Mouse (Mus musculus) heart, adult 2 months (tissue): ENCODE data around the gene Prkag1. TPM values are rescaled to one million over a fixed set of nuclear protein-coding genes. Genes with fewer than 3 reads are reported as not detected.

Source experiments
- DNase-seq, 2 experiments: peaks; one replicate each; pipeline ENCODE4 v3.0.0; 2021
- H3K27ac ChIP-seq: fragments of 200-600 bp; 2 replicates; pipeline ENCODE4 v1.8.1; 2022
- H3K27me3 ChIP-seq: fragments of 200-500 bp; 2 replicates; pipeline ENCODE4 v1.6.1; 2012; ENCODE audit warnings: mild to moderate bottlenecking, low read length, inconsistent platforms, mixed read lengths; ENCODE audit not compliant: control insufficient read depth, insufficient read depth
- H3K36me3 ChIP-seq: fragments of 200-500 bp; 2 replicates; pipeline ENCODE4 v1.6.1; 2012; ENCODE audit warnings: low read length, inconsistent platforms; ENCODE audit not compliant: control insufficient read depth, insufficient read depth
- H3K4me1 ChIP-seq: fragments of 200-500 bp; 2 replicates; pipeline ENCODE4 v1.6.1; 2011; ENCODE audit warnings: low read length; ENCODE audit not compliant: control insufficient read depth, insufficient read depth
- H3K4me3 ChIP-seq: fragments of 200-600 bp; 2 replicates; pipeline ENCODE4 v1.8.1; 2022
- H3K79me2 ChIP-seq: fragments of 200-500 bp; replicated peaks from 2 replicates; pipeline ENCODE4 v1.6.1; 2012; ENCODE audit warnings: mild to moderate bottlenecking, inconsistent platforms, low read length, moderate library complexity, mixed read lengths; ENCODE audit not compliant: control insufficient read depth, insufficient read depth
- H3K9ac ChIP-seq: fragments of 200-500 bp; 2 replicates; pipeline ENCODE4 v1.6.1; 2012; ENCODE audit warnings: low read depth, mild to moderate bottlenecking, control low read depth, inconsistent platforms, low read length, mixed read lengths
- CTCF ChIP-seq: fragments of 200-600 bp; IDR thresholded peaks from 2 replicates; pipeline ENCODE4 v1.8.1; 2022; ENCODE audit warnings: antibody characterized with exemption, mild to moderate bottlenecking, moderate library complexity
- EP300 ChIP-seq: fragments of 200-500 bp; IDR thresholded peaks from 2 replicates; pipeline ENCODE4 v1.6.1; 2011; ENCODE audit warnings: low read depth, low read length, control low read depth; ENCODE audit not compliant: insufficient read depth
- POLR2A ChIP-seq: fragments of 200-500 bp; IDR thresholded peaks from 2 replicates; pipeline ENCODE4 v1.6.1; 2011; ENCODE audit warnings: mild to moderate bottlenecking, low read depth, low read length, control low read depth; ENCODE audit not compliant: insufficient read depth
- WGBS: fragments of 180-500 bp; shearing (Covaris S2); methylation state at CpG from one replicate; pipeline ENCODE4 v1.1.7; 2018; 5-methylcytosine and 5-hydroxymethylcytosine counted together
- intact Hi-C: fragments of 180-260 bp; cut with DNase I; formaldehyde crosslinking; loops from one replicate; pipeline ENCODE4 v1.15.1; 2025
- polyA plus RNA-seq: library from polyadenylated mRNA; depleted of rRNA; stranded (reverse); fragments of >200 nt; gene quantifications from 2 replicates; pipeline ENCODE4 v1.2.3, GENCODE M21; 2012
- total RNA-seq, 2 experiments: library from RNA; stranded (reverse); gene quantifications; 2 replicates each; pipeline ENCODE4 v1.2.3; 2021

Prkag1 gene
- total and polyA plus RNA-seq, 3 experiments, result 95.7 to 114 (median 104) TPM

GRCm38 (mm10) chr15:98849956-98850600, 18.8 kb upstream of the Prkag1 start:
- TF ChIP-seq CTCF, result no peak
- TF ChIP-seq POLR2A, result no peak
- no peak for TF ChIP-seq EP300
- H3K4me1 ChIP-seq, result no peaks in the 10 kb centered on the region
- WGBS, result 86% methylated on average over 16 of the region's 16 CpGs
- no peak overlapping the region for H3K4me3 ChIP-seq
- no peaks in the 10 kb centered on the region for H3K36me3 ChIP-seq
- no peak for DNase-seq
- H3K9ac ChIP-seq, result no peak overlapping the region
- intact Hi-C loops, result no loop called here
- H3K79me2 ChIP-seq, result peaks cover 3% of the 10 kb centered on the region
- H3K27me3 ChIP-seq, result no peaks in the 10 kb centered on the region
- H3K27ac ChIP-seq, result no peak overlapping the region

DNA sequence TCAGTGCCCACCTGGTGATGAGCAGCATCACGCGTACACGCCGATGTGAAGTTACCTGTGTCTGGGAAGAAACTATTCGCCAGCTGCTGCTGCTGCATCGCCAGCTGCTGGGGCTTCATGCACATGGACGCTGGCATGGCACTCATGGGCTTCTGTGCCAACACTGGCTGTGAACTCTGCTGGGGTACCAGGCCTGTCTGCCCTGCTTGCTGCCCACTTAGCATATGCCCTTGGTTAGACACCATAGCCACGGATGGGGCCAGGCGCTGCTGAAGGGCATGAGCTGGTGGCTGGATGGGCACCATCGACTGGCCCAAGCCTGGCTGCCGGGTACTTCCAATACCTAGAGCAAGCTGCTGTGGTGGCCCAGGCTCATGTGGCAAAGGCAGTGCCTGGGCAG, 17.8 kb upstream of the Prkag1 start:
- no peak overlapping the region for H3K9ac ChIP-seq
- intact Hi-C loops, result no loop called here

GRCm38 (mm10) chr15:98846140-98846539, 14.8 kb upstream of the Prkag1 start:
- no peak for TF ChIP-seq EP300
- no peak for TF ChIP-seq POLR2A
- no peak for TF ChIP-seq CTCF
- Histone ChIP-seq H3K4me3 (no peak overlapping the region), H3K27ac (no peak overlapping the region), H3K9ac (no peak overlapping the region), H3K79me2 (peaks cover 3% of the 10 kb centered on the region), H3K4me1 (no peaks in the 10 kb centered on the region), H3K27me3 (no peaks in the 10 kb centered on the region), H3K36me3 (no peaks in the 10 kb centered on the region)
- no peak for DNase-seq
- intact Hi-C loops, result no loop called here
- WGBS, result 80% methylated on average over 8 of the region's 8 CpGs

More for the DNA sequence above, 17.8 kb upstream of the Prkag1 start:
- no peaks in the 10 kb centered on the region for H3K27me3 ChIP-seq
- DNase-seq, result no peak
- no peaks in the 10 kb centered on the region for H3K4me1 ChIP-seq
- no peaks in the 10 kb centered on the region for H3K36me3 ChIP-seq
- TF ChIP-seq POLR2A (no peak), CTCF (no peak), EP300 (no peak)
- H3K4me3 ChIP-seq, result no peak overlapping the region
- peaks cover 3% of the 10 kb centered on the region for H3K79me2 ChIP-seq
- no peak overlapping the region for H3K27ac ChIP-seq
- WGBS, result 93% methylated on average over 11 of the region's 11 CpGs

- DNase-seq, result no peak
- no peak overlapping the region for H3K27ac ChIP-seq
- no peaks in the 10 kb centered on the region for H3K4me1 ChIP-seq
- intact Hi-C loops, result no loop called here
- no peak overlapping the region for H3K4me3 ChIP-seq
- no peak overlapping the region for H3K9ac ChIP-seq
- H3K27me3 ChIP-seq, result no peaks in the 10 kb centered on the region
- WGBS, result 88% methylated on average over 2 of the region's 2 CpGs
- H3K36me3 ChIP-seq, result no peaks in the 10 kb centered on the region
- no peak for TF ChIP-seq CTCF
- TF ChIP-seq EP300, result no peak
- no peak for TF ChIP-seq POLR2A
- peaks cover 3% of the 10 kb centered on the region for H3K79me2 ChIP-seq
Observed at GRCm38 (mm10) chr15:98845149-98845548, 13.8 kb upstream of the Prkag1 start.

- no peaks in the 10 kb centered on the region for H3K4me1 ChIP-seq
- H3K36me3 ChIP-seq, result no peaks in the 10 kb centered on the region
- no peak overlapping the region for H3K9ac ChIP-seq
- no peak overlapping the region for H3K4me3 ChIP-seq
- no peak for DNase-seq
- no peaks in the 10 kb centered on the region for H3K79me2 ChIP-seq
- H3K27ac ChIP-seq, result no peak overlapping the region
- WGBS, result 92% methylated on average over 11 of the region's 11 CpGs
- intact Hi-C loops, result no loop called here
- TF ChIP-seq CTCF (no peak), POLR2A (no peak), EP300 (no peak)
- no peaks in the 10 kb centered on the region for H3K27me3 ChIP-seq
Observed at GRCm38 (mm10) chr15:98843595-98844223, 12.4 kb upstream of the Prkag1 start.
